Mouse (Mus musculus) adrenal gland, postnatal 10 days (tissue): ENCODE data around the gene Thrb. TPM values are rescaled to one million over a fixed set of nuclear protein-coding genes. Genes with fewer than 3 reads are reported as not detected.

ENCODE experiments used
- DNase-seq: peaks from one replicate; pipeline ENCODE4 v3.0.0; 2021; ENCODE audit warnings: mixed read lengths
- total RNA-seq, 2 experiments: library from RNA; stranded (reverse); gene quantifications; 2 replicates each; pipeline ENCODE4 v1.2.3; 2021

The Thrb gene
- total RNA-seq, 2 experiments from 2014 or later = 33.8 to 35.0 TPM

GRCm38 (mm10) chr14:17959901-17960300 is 299.8 kb downstream of the Thrb start:
- no peak for DNase-seq

- DNase-seq = peak; percentile 64
Measured at GRCm38 (mm10) chr14:17967117-17967726, 307.2 kb downstream of the Thrb start.

GRCm38 (mm10) chr14:17972132-17972531 is 312.1 kb downstream of the Thrb start:
- DNase-seq = no peak

- DNase-seq = no peak
Measured at GRCm38 (mm10) chr14:17972665-17973064, 312.6 kb downstream of the Thrb start.

GRCm38 (mm10) chr14:17975786-17976185 is 315.7 kb downstream of the Thrb start:
- DNase-seq = no peak

GRCm38 (mm10) chr14:17978259-17978658 is 318.2 kb downstream of the Thrb start:
- DNase-seq = no peak

- no peak for DNase-seq
Measured at GRCm38 (mm10) chr14:17981258-17981657, 321.2 kb downstream of the Thrb start.

- no peak for DNase-seq
Measured at GRCm38 (mm10) chr14:17982017-17982416, 322.0 kb downstream of the Thrb start.

GRCm38 (mm10) chr14:17983390-17983789 is 323.3 kb downstream of the Thrb start:
- DNase-seq = no peak

- DNase-seq = no peak
Measured at GRCm38 (mm10) chr14:17983839-17984238, 323.8 kb downstream of the Thrb start.

GRCm38 (mm10) chr14:17988580-17988979 is 328.5 kb downstream of the Thrb start:
- no peak for DNase-seq

GRCm38 (mm10) chr14:17989182-17989581 is 329.1 kb downstream of the Thrb start:
- no peak for DNase-seq

- DNase-seq = no peak
Measured at GRCm38 (mm10) chr14:17990186-17990585, 330.1 kb downstream of the Thrb start.

GRCm38 (mm10) chr14:18001886-18002285 is 341.8 kb downstream of the Thrb start:
- no peak for DNase-seq

- no peak for DNase-seq
Measured at GRCm38 (mm10) chr14:18003686-18004085, 343.6 kb downstream of the Thrb start.

- DNase-seq = no peak
Measured at GRCm38 (mm10) chr14:18008524-18008923, 348.5 kb downstream of the Thrb start.

- no peak for DNase-seq
Measured at GRCm38 (mm10) chr14:18016604-18017003, 356.5 kb downstream of the Thrb start.

- no peak for DNase-seq
Measured at GRCm38 (mm10) chr14:18020128-18020527, 360.1 kb downstream of the Thrb start.

GRCm38 (mm10) chr14:18020636-18021035 is 360.6 kb downstream of the Thrb start:
- DNase-seq = peak; percentile 30

GRCm38 (mm10) chr14:18021726-18022125 is 361.7 kb downstream of the Thrb start:
- DNase-seq = peak; percentile 9

- no peak for DNase-seq
Measured at GRCm38 (mm10) chr14:18022351-18022750, 362.3 kb downstream of the Thrb start.

GRCm38 (mm10) chr14:18027867-18028266 is 367.8 kb downstream of the Thrb start:
- no peak for DNase-seq

GRCm38 (mm10) chr14:18029181-18029932 is 369.3 kb downstream of the Thrb start:
- DNase-seq = no peak

GRCm38 (mm10) chr14:18031941-18032340 is 371.9 kb downstream of the Thrb start:
- no peak for DNase-seq
